14 mouse cellular contexts compared by ENCODE assay signal in genomic region chr10:109690564-109690963, GRCm38 (mm10).
A peak's percentile ranks its signal among the peaks of the same experiment; 100 is the strongest.
DNase-seq lines count a peak whose midpoint lies in the region; ATAC-seq lines count a peak whose summit lies in the region.
"Had no signal": no experiment of that assay in that cellular context is flagged by ENCODE, and none has a peak within 500 bp of the region (broad histone marks: within the 10 kb centered on the region; RNA-seq: fewer than 3 reads in every experiment).

No protein-coding gene starts in this region.

- no peak for DNase-seq in frontal cortex, postnatal 14 days (ENCODE audit: low spot score in 2 of 2)
- peak; percentile 29 for DNase-seq in right cerebral cortex, adult 18-20 months
- no peak for DNase-seq in right cerebral cortex, postnatal 36 days (ENCODE audit: low spot score in 2 of 2)
- DNase-seq in cerebellum, adult 9-11 months, result peak; percentile 94
- no peak for DNase-seq in urinary bladder, postnatal 14 days (ENCODE audit: low spot score)
- no peak for DNase-seq in kidney, adult 9 months
- DNase-seq: embryo, embryonic 11 days; kidney, adult 11 months; kidney, postnatal 10 days; liver, embryonic 13.5 days; lung, embryonic 14.5 days; lung, postnatal 4 days; thymus, postnatal 4 days had no signal

- peak; percentile 64 for ATAC-seq in frontal cortex, adult (ENCODE audit: low TSS enrichment)

Comparison
In these comparisons a context has a peak if more than half of its experiments do, and no peak if none do; other contexts are left out.
1. DNase-seq: peak in right cerebral cortex, adult 18-20 months (single experiment) and cerebellum, adult 9-11 months (single experiment); none in frontal cortex, postnatal 14 days (0 of 2), right cerebral cortex, postnatal 36 days (0 of 2), urinary bladder, postnatal 14 days (single experiment) and kidney, adult 9 months (single experiment).